Mouse (Mus musculus) right cerebral cortex, postnatal 25 days (tissue): ENCODE measurements at regions not wholly inside any gene's neighbourhood (a gene's known extent, or its start where the extent isn't known, plus 50 kb on each side); places are given as distances from the start of the nearest gene placed in this dataset.

Experiments used
- DNase-seq: peaks from one replicate; pipeline ENCODE4 v3.0.0; 2022

DNA sequence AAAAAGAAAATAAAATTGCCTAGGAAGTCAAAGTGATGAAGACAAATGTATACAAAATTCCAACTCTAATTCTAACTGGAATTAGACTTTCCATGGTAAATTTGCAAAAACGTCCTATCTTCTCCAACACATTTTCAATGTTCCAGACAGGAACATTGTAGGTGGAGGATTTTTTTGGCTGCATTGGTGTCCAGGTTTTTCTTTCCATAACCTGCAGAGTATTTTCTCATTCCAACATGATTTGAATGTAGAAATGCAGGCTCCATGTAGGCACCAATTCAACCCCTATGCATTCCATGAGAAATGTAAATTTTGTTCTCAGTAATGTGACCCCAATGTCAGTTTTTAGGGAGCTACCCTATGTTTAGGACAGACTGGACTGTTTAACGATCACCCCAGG is 586.2 kb downstream of the Brinp1 start:
- DNase-seq: no peak

- no peak for DNase-seq
Observed at GRCm38 (mm10) chr4:68319575-68319974, 634.6 kb downstream of the Brinp1 start.

DNA sequence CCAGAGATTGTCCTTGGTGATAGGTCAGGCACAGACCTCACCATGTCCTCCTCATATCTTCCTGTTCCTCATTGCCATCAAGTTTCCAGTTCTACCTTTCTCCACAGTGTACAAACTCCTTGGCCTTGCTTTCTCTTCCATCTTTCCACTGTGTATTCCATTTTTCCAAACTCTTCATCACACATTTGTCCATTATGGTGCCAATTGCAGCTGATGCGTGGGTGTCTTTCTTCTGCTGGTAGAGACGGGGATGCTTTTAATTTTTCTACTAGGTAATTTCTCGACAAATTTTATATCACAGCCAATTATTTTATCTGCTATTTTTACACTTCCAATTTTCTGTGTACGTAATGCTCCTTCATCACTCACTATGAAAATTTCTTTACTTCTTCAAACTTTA is 641.4 kb downstream of the Brinp1 start:
- DNase-seq: no peak

DNA sequence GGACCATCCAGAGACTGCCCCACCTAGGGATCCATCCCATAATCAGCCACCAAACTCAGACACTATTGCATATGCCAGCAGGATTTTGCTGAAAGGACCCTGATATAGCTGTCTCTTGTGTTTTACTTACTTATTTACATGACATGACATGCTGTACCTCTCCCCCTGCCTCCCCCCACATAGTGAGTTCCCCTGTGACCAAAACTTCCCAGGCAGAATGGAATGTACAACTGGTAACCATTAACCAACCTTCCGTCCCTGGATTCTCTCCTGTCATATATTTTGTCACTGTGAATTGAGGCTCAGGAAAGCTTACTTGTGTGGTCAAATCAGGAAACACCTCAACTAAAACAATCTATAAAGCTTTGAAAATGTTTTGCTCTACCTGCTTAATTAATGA is 669.4 kb downstream of the Brinp1 start:
- DNase-seq: no peak

DNA sequence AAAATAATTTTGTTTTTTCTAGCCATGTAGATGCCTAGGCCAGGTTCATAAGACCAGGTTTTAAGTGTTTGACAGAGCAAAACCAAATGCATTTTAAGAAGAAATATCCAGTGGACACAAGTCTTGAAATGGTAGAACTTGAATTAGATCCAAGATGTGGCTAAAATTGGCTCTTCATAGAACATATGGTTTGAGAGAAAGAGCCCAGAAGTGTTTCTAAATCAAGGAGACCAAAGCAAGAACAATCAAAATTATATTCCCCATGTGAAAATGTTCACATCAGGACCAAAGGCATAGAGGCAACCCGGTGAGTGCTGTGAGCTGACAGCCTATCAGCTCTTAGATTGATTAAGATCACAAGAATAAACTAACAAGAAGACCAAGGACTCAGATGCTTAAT is 673.3 kb downstream of the Brinp1 start:
- no peak for DNase-seq

DNA sequence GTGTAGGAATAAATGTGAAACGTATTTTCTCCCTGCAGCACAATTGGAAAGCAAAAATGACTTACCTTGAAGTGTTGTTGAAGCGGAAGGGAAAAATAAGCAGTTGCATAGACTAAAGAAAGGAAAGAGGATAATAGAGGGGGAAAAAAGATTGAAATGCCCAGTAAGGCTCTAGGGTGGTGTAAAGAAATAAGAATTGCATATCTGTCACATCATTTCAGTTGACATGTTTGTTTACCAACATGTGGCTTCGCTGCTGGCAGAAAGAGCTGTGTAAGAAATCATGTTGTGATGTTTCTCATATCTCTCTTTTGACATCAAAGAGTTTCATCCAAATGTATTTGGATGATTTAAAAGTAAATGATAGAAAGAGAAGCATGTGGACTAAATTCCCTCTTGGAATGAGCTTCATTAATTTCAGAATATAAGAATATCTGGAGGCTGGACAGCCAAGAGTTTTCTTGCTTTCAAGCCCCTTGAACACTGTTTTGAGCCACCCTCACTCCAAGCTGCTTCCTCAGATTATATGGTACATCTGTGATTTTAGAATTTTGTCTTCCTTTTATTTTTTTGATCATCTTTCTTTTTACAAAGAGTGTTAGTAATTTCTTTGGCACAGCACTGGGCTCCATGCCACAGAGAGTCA is 679.0 kb downstream of the Brinp1 start:
- DNase-seq: no peak
